Mouse (Mus musculus): ENCODE results near the gene Ndufaf8. TPM values are rescaled to one million over a fixed set of nuclear protein-coding genes. Genes with fewer than 3 reads are reported as not detected.

The Ndufaf8 gene
- polyA plus RNA-seq, 1 experiment: 18.0 TPM

DNA sequence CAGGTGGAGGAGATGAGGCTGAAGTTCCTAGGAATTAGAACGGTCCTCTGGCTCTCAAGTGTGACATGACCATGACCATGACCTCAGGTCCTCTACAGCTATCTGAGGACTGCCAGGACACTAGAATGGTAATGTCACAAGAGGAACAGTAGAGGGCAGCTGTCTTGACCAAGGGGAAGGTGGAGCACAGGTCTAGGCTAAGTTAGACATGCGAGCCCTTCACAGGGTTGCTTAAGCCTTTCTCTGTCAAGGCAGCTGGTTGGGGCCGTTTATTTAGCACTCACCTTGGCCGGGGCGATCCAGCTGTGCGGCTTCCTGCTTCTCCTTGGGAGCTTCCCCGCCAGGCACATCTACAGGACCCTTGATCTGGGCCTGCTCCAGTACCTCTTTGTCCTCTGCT, 11.8 kb downstream of the Ndufaf8 start:
- no peaks in the 10 kb centered on the region for H3K4me1 ChIP-seq (ENCODE audit: control insufficient read depth, insufficient read depth, low read length)
- TF ChIP-seq POLR2A (IDR thresholded peaks at IDR 0.05; ENCODE audit: low read depth, low read length) (no peak), CTCF (IDR thresholded peaks at IDR 0.05; ENCODE audit: borderline replicate concordance, insufficient read depth, low read length) (peak; percentile 33; the same call in 1 of the 2 replicates)
- H3K27ac ChIP-seq (ENCODE audit: insufficient read depth, low read length): no peak overlapping the region
- H3K4me3 ChIP-seq (ENCODE audit: insufficient read depth, low read length): no peak overlapping the region

DNA sequence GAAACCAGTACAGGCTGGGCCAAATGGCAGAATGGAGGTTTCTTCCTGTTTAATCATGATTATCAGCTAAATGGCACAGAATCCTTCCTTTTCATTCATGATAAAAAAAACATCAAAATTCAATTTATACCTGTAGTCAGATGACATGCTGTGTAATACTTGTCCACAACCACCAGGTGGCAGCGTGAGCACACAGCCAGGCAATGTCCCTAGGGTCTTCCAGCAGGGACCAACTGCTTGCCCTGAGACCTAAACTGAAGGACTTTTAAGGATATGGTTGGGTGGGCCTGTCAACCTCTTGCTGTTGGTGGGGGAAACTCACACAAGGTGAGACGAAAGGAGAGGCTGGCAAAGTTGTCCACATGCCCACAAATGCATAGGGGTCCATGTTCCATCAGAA, 12.3 kb downstream of the Ndufaf8 start:
- Histone ChIP-seq H3K27ac (ENCODE audit: insufficient read depth, low read length) (no peak overlapping the region), H3K4me3 (ENCODE audit: insufficient read depth, low read length) (no peak overlapping the region), H3K4me1 (ENCODE audit: control insufficient read depth, insufficient read depth, low read length) (no peaks in the 10 kb centered on the region)
- TF ChIP-seq POLR2A (IDR thresholded peaks at IDR 0.05; ENCODE audit: low read depth, low read length) (no peak), CTCF (IDR thresholded peaks at IDR 0.05; ENCODE audit: borderline replicate concordance, insufficient read depth, low read length) (peak; percentile 97)

DNA sequence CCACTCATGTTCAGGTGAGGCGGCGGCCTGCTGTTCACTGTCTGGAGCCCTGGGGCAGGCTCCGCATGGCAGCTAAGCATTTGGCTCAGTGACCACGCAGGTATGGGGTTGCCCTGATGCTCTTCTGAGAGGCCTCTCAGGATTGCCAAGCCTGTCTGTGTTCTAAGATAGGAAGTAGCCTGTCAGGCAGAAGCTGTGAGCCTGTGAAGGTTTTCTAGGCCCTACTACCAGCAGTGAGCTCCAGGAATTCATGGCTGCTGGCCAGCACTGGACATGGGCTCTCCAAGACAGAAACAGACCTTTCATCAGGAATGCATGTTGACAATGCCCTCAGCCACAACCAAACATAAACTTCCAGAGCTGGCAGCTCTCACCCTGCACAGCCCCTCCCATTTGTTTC, 13.4 kb downstream of the Ndufaf8 start:
- no peak for TF ChIP-seq POLR2A (IDR thresholded peaks at IDR 0.05; ENCODE audit: low read depth, low read length)
- TF ChIP-seq CTCF (IDR thresholded peaks at IDR 0.05; ENCODE audit: borderline replicate concordance, insufficient read depth, low read length): no peak
- H3K27ac ChIP-seq (ENCODE audit: insufficient read depth, low read length): no peak overlapping the region
- H3K4me1 ChIP-seq (ENCODE audit: control insufficient read depth, insufficient read depth, low read length): no peaks in the 10 kb centered on the region
- no peak overlapping the region for H3K4me3 ChIP-seq (ENCODE audit: insufficient read depth, low read length)

- no peak for TF ChIP-seq POLR2A (IDR thresholded peaks at IDR 0.05; ENCODE audit: low read depth, low read length)
- no peak for TF ChIP-seq CTCF (IDR thresholded peaks at IDR 0.05; ENCODE audit: borderline replicate concordance, insufficient read depth, low read length)
- Histone ChIP-seq H3K27ac (ENCODE audit: insufficient read depth, low read length) (no peak overlapping the region), H3K4me1 (ENCODE audit: control insufficient read depth, insufficient read depth, low read length) (no peaks in the 10 kb centered on the region), H3K4me3 (ENCODE audit: insufficient read depth, low read length) (no peak overlapping the region)
Measured at GRCm38 (mm10) chr11:120114488-120115215, 15.9 kb downstream of the Ndufaf8 start.

DNA sequence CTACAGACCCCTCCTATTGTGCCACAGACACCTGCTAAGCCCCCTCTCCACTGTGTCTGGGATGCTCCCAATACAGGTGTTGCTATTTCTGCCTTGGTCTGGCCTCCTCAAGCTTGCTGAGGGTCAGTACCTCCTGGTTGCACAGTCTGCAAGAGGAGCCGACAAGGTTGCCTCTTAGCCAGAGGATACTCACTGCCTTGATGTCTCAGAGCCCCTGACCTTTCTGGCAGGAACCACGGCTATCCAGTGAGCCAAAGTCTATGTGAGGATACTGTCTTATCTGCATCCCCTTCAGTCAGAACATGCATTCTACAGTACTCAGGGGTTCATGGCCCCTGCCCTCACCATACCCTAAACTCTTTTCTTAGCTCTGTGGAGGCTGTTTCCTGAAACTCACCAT, 18.9 kb downstream of the Ndufaf8 start:
- no peak for TF ChIP-seq POLR2A (IDR thresholded peaks at IDR 0.05; ENCODE audit: low read depth, low read length)
- TF ChIP-seq CTCF (IDR thresholded peaks at IDR 0.05; ENCODE audit: borderline replicate concordance, insufficient read depth, low read length): no peak
- no peak overlapping the region for H3K27ac ChIP-seq (ENCODE audit: insufficient read depth, low read length)
- H3K4me3 ChIP-seq (ENCODE audit: insufficient read depth, low read length): no peak overlapping the region
- no peaks in the 10 kb centered on the region for H3K4me1 ChIP-seq (ENCODE audit: control insufficient read depth, insufficient read depth, low read length)

- H3K4me1 ChIP-seq (ENCODE audit: control insufficient read depth, insufficient read depth, low read length): no peaks in the 10 kb centered on the region
- no peak for TF ChIP-seq CTCF (IDR thresholded peaks at IDR 0.05; ENCODE audit: borderline replicate concordance, insufficient read depth, low read length)
- TF ChIP-seq POLR2A (IDR thresholded peaks at IDR 0.05; ENCODE audit: low read depth, low read length): no peak
- no peak overlapping the region for H3K4me3 ChIP-seq (ENCODE audit: insufficient read depth, low read length)
- no peak overlapping the region for H3K27ac ChIP-seq (ENCODE audit: insufficient read depth, low read length)
Measured at GRCm38 (mm10) chr11:120119108-120119507, 20.4 kb downstream of the Ndufaf8 start.

GRCm38 (mm10) chr11:120119936-120120541, 21.3 kb downstream of the Ndufaf8 start:
- H3K4me1 ChIP-seq (ENCODE audit: control insufficient read depth, insufficient read depth, low read length): no peaks in the 10 kb centered on the region
- H3K27ac ChIP-seq (ENCODE audit: insufficient read depth, low read length): no peak overlapping the region
- no peak for TF ChIP-seq POLR2A (IDR thresholded peaks at IDR 0.05; ENCODE audit: low read depth, low read length)
- TF ChIP-seq CTCF (IDR thresholded peaks at IDR 0.05; ENCODE audit: borderline replicate concordance, insufficient read depth, low read length): no peak
- no peak overlapping the region for H3K4me3 ChIP-seq (ENCODE audit: insufficient read depth, low read length)

DNA sequence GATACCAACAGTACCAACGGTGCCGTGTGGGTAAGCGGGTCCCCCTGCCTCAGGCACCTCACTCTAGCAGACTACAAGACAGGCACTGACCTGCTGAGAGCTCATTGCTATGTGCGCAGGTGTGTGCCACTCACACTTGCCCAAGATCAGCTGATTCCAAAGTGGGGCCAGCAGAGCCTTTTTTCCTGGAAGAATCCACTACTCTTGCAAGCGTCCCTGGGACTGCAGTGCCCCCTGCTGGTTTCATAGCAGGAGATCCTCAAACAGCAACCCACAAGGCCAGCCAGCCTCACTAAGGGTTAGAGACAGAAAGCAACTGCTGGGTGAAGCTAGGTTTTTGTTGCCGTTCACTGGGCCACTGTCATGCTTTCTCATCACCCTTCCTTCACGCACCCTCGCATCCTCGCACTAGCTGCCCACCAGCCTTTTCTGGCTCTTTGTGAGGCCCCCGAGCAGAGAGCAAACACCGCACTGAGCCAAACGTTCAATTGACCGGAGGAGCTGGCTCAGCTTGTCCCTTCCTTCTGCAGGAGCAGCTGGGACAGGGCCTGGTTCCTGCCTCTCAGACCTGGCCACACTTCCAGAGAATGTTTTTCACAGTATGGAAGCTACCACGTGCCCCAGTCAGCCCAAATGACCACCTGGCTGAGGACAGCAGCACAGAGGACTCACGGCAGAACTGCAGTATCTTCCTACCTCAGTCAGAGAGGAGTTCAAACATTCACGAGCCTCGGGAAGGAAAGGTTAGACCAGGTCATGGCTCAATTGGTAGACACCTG, 22.1 kb downstream of the Ndufaf8 start:
- Histone ChIP-seq H3K4me3 (ENCODE audit: insufficient read depth, low read length) (no peak overlapping the region), H3K27ac (ENCODE audit: insufficient read depth, low read length) (no peak overlapping the region), H3K4me1 (ENCODE audit: control insufficient read depth, insufficient read depth, low read length) (no peaks in the 10 kb centered on the region)
- TF ChIP-seq POLR2A (IDR thresholded peaks at IDR 0.05; ENCODE audit: low read depth, low read length) (no peak), CTCF (IDR thresholded peaks at IDR 0.05; ENCODE audit: borderline replicate concordance, insufficient read depth, low read length) (peak; percentile 33; the same call in 1 of the 2 replicates)

DNA sequence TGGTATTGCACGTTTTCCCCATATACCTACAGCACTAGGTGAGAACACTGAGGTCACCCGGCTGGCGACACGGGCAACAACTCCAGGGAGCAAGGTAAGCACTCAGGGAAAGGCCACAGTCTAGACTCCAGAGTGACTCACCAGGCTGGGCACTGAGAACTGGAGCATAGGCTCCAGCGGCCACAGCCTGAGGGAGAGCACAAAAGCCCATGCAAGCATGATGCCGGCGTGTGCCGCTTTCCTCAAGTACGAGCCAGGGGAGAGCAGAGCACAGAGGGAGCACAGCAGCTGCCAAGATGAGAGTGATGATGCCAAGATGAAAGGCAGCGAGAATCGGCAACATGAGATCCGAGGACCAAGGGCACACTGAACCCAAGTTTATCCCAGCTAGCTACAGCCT, 23.4 kb downstream of the Ndufaf8 start:
- H3K4me1 ChIP-seq (ENCODE audit: control insufficient read depth, insufficient read depth, low read length): no peaks in the 10 kb centered on the region
- TF ChIP-seq POLR2A (IDR thresholded peaks at IDR 0.05; ENCODE audit: low read depth, low read length): no peak
- no peak for TF ChIP-seq CTCF (IDR thresholded peaks at IDR 0.05; ENCODE audit: borderline replicate concordance, insufficient read depth, low read length)
- H3K27ac ChIP-seq (ENCODE audit: insufficient read depth, low read length): no peak overlapping the region
- H3K4me3 ChIP-seq (ENCODE audit: insufficient read depth, low read length): no peak overlapping the region

DNA sequence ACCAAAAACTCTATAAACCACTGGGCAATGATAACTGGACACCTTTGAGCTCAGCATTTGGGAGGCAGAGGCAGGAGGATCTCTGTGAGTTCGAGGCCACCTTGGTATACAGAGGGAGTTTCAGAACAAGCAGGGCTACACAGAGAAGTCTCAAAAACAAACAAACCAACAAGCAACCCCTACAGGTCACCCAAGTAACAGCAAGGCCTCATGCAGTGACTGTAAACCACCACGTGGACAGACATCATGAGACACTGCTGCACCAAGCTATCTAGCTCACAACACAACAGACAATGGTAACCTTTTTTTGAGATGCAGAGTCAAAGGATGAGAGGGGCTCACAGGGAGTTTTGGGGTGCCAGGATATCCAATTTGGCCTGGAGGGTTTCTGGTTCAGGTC, 28.1 kb downstream of the Ndufaf8 start:
- Histone ChIP-seq H3K4me3 (ENCODE audit: insufficient read depth, low read length) (no peak overlapping the region), H3K27ac (ENCODE audit: insufficient read depth, low read length) (no peak overlapping the region), H3K4me1 (ENCODE audit: control insufficient read depth, insufficient read depth, low read length) (no peaks in the 10 kb centered on the region)
- TF ChIP-seq CTCF (IDR thresholded peaks at IDR 0.05; ENCODE audit: borderline replicate concordance, insufficient read depth, low read length) (no peak), POLR2A (IDR thresholded peaks at IDR 0.05; ENCODE audit: low read depth, low read length) (no peak)
